In genomic region chr17:13738916-13739315, GRCm38 (mm10) we compare ENCODE assay signal across 16 mouse cellular contexts.
"Had no signal": no experiment of that assay in that cellular context is flagged by ENCODE, and none has a peak within 500 bp of the region (broad histone marks: within the 10 kb centered on the region; RNA-seq: fewer than 3 reads in every experiment).

No protein-coding gene starts in this region.

- H3K27ac ChIP-seq: kidney, embryonic 15.5 days; liver, embryonic 13.5 days; midbrain, embryonic 10.5 days; midbrain, embryonic 13.5 days; neural tube, embryonic 12.5 days; neural tube, embryonic 15.5 days; stomach, embryonic 15.5 days had no signal

- H3K36me3 ChIP-seq: kidney, embryonic 15.5 days; liver, embryonic 13.5 days; midbrain, embryonic 10.5 days; midbrain, embryonic 13.5 days; neural tube, embryonic 12.5 days; neural tube, embryonic 15.5 days; stomach, embryonic 15.5 days had no signal

- H3K4me3 ChIP-seq: kidney, embryonic 15.5 days; liver, embryonic 13.5 days; megakaryocyte, embryonic 14.5 days; midbrain, embryonic 10.5 days; midbrain, embryonic 13.5 days; neural tube, embryonic 12.5 days; neural tube, embryonic 15.5 days; stomach, embryonic 15.5 days had no signal

- H3K27me3 ChIP-seq: kidney, embryonic 15.5 days; midbrain, embryonic 13.5 days; neural tube, embryonic 12.5 days; neural tube, embryonic 15.5 days; stomach, embryonic 15.5 days had no signal

- DNase-seq: kidney, adult 11 months; kidney, adult 8-10 months; kidney, postnatal 10 days; kidney, postnatal 36 days; liver, embryonic 13.5 days; lung, adult 2 months; lung, postnatal 14 days; lung, postnatal 4 days; thymus, postnatal 36 days had no signal

- H3K4me2 ChIP-seq: kidney, embryonic 15.5 days; liver, embryonic 13.5 days; midbrain, embryonic 13.5 days; neural tube, embryonic 12.5 days; neural tube, embryonic 15.5 days; stomach, embryonic 15.5 days had no signal

- H3K9me3 ChIP-seq: kidney, embryonic 15.5 days; liver, embryonic 13.5 days; midbrain, embryonic 10.5 days; midbrain, embryonic 13.5 days; neural tube, embryonic 12.5 days; neural tube, embryonic 15.5 days; stomach, embryonic 15.5 days had no signal

- H3K9ac ChIP-seq: kidney, embryonic 15.5 days; liver, embryonic 13.5 days; midbrain, embryonic 13.5 days; neural tube, embryonic 12.5 days; neural tube, embryonic 15.5 days; stomach, embryonic 15.5 days had no signal

- ATAC-seq: midbrain, embryonic 13.5 days had no signal
